Mouse (Mus musculus) bone marrow, adult 2 months (tissue): ENCODE results near the gene Gm49776.
"Not testable (repeated sequence)": the region's sequence is repeated elsewhere in the genome, so short reads cannot be mapped to it uniquely, and the experiment has no call there.

Experiments
- CTCF ChIP-seq: fragments of 200-500 bp; IDR thresholded peaks from 2 replicates; pipeline ENCODE4 v1.5.1; 2011; ENCODE audit warnings: low read length, control low read depth; ENCODE audit not compliant: control insufficient read depth, insufficient read depth
- POLR2A ChIP-seq: fragments of 200-500 bp; IDR thresholded peaks from 2 replicates; pipeline ENCODE4 v1.6.1; 2011; ENCODE audit warnings: low read depth, mild to moderate bottlenecking, control low read depth, low read length, borderline replicate concordance; ENCODE audit not compliant: control insufficient read depth

DNA sequence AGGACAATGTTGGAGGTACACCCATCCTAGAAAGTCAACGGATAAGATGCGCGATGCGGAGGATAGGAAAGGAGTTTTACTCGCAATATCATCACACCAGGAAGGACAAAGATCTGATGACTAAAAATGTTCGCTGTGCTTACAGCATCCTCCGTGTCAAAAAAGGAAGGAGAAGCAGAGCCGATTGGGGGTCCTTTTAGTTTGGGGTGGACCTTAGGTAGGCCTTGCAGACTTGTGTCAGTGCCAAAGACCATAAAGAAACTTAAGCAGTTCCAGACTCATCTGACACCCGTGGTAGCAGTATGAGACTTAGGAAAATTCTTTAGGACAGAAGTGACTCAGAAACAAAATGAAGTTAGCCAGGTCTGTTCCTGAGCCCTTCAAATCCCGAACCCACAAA, 31.5 kb upstream of the Gm49776 start:
- TF ChIP-seq CTCF, POLR2A: not testable (repeated sequence)
